Mouse (Mus musculus) layer of hippocampus, postnatal 14 days (tissue): Measurements from ENCODE around the gene Pigk. TPM values are rescaled to one million over a fixed set of nuclear protein-coding genes. Genes with fewer than 3 reads are reported as not detected.
"Not testable (repeated sequence)": the region's sequence is repeated elsewhere in the genome, so short reads cannot be mapped to it uniquely, and the experiment has no call there.

Source experiments
- DNase-seq, 2 experiments: peaks; one replicate each; pipeline ENCODE4 v3.0.0; 2021 to 2022; ENCODE audit warnings: low spot score in 2 of 2, mixed read lengths in 1 of 2
- total RNA-seq, 2 experiments: library from RNA; stranded (reverse); gene quantifications; 2 replicates each; pipeline ENCODE4 v1.2.3; 2021

Pigk gene
- total RNA-seq, 2 experiments from 2014 or later: 46.6 to 47.2 TPM

DNA sequence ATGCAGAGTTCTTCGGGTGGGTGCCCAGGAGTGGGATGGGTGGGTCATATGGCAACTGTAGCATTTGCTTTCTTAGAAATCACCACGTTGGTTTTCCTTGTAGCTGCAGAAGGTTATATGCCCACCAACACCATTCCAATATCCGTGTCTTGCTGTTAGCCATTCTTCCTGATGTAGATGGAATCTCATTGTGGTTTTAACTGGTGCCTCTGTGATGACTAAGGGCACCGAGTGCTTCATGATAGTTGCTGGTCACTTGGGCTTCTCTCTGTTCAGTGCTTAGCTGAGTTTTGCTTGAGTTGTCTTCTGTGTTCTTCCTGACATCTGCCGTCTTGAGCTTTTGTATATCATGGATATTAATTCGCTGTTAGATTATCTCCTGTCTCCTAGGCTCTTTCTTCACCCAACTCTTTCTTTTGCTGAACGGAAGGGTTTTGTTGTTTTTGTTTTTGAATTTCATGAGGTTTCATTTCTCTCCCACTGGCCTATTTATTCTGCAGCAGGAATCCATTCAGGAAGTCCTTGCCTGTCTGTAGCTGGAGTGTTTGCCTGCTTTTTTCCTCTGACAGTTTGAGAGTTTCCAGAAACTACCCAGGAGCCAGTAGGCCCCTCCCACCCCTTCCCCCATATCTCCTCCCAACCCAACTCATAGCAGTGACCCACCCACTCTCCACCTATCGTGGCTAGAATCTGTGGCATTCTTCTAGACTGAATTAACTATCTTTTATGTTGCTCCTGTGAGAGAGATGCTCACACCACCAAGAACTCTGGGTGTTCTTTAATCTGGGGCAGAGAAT lies 50.8 kb downstream of the Pigk start:
- DNase-seq: no peak

- DNase-seq: no peak
These were observed 53.6 kb downstream of the Pigk start for GRCm38 (mm10) chr3:152767485-152767884.

DNA sequence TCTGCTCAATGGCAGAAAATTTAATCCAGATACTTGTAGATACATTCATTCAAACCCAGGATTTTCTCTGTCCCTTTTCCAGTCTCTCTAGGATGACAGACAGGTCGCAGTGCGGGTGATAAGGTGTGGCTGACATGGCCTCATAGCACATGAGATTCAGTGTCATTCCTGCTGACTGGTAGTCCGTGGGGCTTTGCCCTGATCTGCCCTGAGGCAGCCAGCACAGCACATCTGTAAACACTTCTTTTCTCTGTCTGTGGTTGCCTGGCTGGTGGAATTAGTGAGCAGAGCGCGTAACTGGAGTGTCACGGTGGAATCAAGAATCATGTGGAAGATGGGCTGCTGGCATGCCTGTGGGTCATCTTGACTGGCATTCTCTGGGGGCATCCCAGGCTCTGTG lies 56.2 kb downstream of the Pigk start:
- DNase-seq: no peak

- DNase-seq: no peak
These were observed 62.5 kb downstream of the Pigk start for GRCm38 (mm10) chr3:152776363-152776762.

DNA sequence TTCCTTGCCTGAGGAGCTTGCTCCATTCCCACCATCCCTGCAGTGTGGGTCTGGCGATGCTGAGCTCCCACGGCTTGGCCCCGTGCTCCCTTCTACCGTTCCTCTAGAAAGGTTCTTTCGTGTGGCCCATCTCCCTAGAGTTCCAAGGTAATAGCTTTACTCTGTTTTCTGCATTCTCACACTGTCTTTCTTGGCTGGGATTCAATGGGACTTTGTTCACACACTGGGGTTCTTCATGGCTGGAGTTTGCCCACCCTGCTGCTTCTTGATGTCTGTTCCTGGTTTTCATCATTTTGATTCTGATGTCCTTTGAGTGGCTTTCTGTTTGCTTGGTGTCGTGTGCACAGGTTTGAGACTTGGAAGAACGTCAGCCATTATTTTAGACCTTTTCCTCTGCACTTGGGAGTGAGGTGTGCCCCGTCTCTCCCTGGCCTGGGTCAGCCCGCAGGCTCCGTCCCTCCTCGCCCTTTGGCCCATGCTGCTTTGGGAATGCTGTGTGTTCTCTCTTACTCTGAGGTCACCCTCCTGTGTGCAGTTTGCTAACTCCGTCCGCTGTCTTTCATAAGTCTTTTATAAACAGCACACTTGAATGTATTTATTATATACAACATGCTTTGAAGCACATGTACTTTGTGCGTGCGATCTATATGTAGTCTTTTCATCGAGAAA lies 63.1 kb downstream of the Pigk start:
- no peak for DNase-seq

DNA sequence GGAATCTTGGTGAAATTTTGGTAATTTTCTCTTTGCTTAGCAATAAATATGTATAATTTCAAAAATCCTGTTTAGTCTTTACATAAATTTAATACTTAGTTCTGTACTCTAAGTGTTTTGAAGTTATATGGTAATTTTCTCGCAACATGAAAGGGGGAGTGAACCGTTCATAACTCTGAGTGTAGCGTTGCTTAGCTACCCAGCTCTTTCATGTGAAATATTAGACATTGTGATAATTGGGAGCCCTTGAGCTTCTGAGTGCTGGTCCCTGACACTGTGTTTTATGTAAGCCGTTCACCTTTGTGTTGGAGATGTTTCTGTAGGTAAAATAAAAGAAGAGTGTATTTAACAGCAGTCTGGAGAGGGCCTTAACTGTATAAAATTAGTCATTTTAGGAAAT lies 65.9 kb downstream of the Pigk start:
- DNase-seq: no peak

GRCm38 (mm10) chr3:152783792-152784191 lies 69.9 kb downstream of the Pigk start:
- peak; percentile 58 to 74 for DNase-seq

- not testable (repeated sequence) for DNase-seq
These were observed 70.5 kb downstream of the Pigk start for GRCm38 (mm10) chr3:152784353-152784752.

DNA sequence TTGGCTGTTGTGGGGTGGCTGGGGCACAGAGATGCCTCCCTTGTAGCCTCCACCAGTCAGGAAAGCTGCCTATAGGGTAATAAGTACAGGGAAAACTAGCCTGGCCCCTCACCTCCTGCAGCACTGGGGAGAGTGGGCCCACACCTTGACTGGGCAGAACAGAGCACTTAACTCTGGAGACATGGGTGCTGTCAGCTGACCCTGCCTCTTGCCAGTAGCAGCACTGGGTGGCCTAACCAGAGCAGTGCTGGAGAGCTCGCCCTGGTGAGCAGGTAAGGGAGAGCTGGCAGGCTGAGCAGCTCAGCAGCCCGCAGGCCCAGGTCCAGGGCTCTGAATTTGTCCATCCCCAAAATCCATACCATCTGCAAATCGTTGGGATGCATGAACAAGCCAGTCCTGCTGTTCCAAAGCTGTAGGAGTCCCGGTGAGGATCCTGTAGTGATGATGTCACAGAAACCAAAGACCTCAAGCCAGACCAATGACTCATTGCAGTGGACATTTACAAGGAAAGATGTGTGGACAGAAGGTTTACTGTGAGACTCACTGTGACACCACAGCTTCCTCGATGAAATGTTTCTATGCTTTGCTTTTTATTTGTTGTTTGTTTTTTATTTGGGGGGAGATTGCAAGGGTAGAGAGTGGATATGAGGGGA lies 74.5 kb downstream of the Pigk start:
- not testable (repeated sequence) for DNase-seq

DNA sequence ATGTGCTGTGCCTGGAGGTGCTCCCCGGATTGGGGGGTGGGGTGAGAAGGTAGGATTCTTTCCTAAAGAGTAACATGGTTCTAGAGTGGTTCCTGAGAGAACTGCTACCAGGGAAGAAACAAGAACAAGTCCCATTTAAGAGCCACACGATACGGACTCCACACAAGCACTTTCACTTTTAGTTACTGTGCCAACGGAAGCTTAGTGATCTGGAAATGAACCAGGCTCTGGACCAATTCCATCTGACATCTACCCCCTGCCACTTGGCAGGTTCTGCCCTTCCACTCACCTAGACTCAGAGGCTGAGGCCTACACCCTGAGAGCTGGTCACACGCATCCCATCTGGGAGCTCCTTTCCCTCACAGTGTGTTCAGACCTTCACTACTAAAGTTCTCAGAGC lies 78.7 kb downstream of the Pigk start:
- no peak for DNase-seq

DNA sequence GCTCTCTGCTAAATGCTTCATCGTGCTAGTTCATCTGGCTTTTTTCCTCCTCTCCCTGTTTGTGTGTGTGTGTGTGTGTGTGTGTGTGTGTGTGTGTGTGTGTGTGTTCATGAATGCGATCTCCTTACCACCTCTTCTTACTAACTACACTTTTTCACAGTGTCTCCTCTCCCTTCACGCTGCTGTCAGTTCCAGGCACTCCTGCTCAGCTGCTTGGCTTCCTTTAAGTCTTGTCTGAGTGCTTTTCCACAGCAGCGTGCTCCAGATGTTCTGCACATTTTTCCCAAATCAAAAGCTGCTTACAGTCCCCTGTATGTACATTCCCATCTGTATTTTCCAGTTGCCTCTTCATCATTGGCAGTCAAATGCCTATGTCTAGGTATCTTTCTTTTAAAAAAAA lies 79.1 kb downstream of the Pigk start:
- no peak for DNase-seq

GRCm38 (mm10) chr3:152796216-152796615 lies 82.3 kb downstream of the Pigk start:
- DNase-seq: no peak

GRCm38 (mm10) chr3:152797354-152797753 lies 83.5 kb downstream of the Pigk start:
- no peak for DNase-seq

DNA sequence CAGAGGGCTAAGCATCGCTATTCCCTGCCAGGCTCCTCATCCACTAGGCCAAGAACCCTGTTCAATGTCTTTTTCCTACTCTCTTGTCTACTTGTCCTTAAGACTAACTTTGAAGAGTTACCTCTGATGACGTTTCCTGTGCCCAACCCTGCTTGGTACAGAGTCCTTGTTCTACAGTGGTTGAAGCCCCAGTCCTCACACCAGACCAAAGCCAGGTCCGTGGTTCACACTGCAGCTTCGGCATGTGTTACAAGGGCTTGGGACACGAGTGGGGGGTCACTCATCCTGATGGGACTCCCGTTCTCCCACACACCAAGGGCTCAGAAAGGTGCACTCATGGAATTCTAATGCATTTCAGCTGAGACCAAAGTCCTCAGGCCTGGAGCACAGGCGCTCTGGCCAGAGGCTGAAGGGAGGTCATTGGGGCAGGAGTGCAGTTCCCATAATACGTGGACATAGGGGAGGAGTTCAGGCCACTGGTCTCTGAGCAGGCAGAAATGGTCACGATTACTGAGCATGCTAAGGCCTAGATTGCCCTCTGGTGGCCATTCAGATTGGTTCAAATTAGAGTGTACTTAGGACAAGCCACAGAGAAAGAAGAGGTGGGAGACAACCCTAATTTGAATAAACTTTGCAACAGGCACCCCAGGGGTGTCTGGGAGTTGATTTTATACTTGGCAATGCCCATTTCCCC lies 86.0 kb downstream of the Pigk start:
- peak in 1 of 2 experiments; percentile 42 for DNase-seq

DNA sequence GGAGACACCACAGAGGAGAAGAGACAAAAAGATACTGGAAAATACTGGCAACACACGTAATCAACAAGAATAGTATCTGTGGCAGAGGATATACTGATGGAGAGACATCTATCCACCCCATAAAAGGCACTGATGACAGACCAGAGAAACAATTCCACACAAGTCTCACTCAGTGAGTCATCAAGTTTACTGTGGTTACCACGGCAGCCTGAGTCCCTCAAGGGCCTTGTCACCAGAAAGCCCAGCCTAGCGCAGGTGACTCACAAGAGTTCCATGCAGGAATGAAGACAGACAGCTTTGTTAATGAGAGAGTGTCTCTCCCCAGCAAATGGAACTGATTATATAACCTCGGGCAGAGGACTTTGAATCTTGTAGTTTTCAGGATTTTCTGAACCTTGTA lies 100.0 kb downstream of the Pigk start:
- no peak for DNase-seq

- DNase-seq: no peak
These were observed 101.2 kb downstream of the Pigk start for GRCm38 (mm10) chr3:152815110-152815509.

DNA sequence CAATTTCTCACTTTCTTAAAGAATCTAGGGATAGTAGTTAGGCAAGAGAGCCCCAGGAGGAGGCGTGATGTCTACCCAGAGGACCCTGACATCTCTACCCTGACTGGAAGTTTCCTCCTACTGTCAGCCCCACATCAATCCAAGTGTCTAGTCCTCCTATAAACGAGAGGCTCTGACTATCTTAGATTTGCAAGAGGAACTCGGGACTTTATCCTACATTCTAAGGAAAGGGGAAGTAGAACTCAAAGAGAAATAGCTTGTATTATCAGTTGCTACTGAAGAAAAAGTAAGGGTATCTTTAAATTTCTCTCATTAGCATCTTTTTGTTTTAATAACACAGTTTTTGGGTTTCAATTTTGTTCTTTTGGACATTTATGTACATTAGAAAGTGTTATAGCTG lies 106.5 kb downstream of the Pigk start:
- no peak for DNase-seq

DNA sequence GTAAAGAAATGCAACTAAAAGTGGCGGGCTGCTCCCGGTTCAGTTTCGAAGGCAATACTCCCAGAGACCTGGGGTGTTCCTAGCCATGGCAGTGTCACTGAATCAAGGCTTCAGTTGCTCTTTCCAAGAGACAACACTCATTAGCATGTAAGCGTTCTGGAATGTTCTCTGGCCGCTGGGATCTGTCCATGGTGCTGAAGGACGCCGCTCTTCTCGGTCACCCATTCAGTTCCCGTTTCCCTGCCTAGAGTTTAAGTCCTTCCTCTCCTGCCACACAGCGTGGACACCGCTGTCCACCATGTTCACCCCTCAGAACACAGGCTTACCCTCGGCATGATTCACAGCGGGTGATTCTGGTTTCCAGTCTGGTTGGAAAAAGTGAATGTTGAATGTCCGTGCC lies 107.3 kb downstream of the Pigk start:
- DNase-seq: peak in 1 of 2 experiments; percentile 30

DNA sequence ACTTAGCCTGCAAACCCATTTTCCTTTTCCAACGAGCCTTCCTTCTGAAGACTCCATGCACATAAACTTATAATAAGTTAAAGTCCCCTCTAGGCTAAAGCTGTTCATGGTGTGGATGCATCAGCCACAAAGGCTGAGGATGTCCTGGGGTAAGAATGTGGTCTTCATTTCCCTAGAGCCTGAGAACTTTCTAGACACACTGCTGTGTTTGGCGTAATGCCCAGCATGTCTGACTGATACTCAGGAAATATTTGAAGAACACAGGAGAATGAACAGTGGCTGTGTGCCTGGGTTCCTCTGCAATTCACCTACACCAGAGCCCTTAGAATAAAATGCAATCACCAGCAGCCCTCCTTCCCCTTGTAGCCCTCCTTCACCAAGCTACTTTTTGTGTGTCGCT lies 117.5 kb downstream of the Pigk start:
- DNase-seq: no peak

GRCm38 (mm10) chr3:152831974-152832373 lies 118.1 kb downstream of the Pigk start:
- DNase-seq: no peak

GRCm38 (mm10) chr3:152832436-152832835 lies 118.5 kb downstream of the Pigk start:
- no peak for DNase-seq

DNA sequence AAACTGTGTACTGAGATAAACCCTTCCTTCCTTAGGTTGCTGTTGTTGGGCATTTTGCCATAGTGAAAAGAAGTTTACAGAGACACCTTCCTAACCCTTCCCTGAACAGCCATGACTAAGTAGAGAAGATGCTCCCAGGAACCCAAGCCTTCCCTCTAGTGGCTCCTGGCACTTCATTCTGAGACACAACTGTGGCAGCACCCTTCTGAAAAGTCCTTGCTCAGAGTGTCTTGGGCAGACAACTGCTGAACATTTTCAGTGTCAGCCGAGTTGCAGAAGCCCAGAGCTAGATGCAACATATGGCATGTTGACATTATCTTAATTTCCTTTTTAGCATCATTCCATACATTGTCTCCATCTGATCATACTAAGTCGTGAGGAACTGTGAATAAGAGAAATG lies 123.5 kb downstream of the Pigk start:
- no peak for DNase-seq
